Mouse (Mus musculus): ENCODE results near the gene Apobec3. TPM values are rescaled to one million over a fixed set of nuclear protein-coding genes. Genes with fewer than 3 reads are reported as not detected.

Gene Apobec3
- polyA plus RNA-seq, 1 experiment from 2014 or later: 11.0 TPM

DNA sequence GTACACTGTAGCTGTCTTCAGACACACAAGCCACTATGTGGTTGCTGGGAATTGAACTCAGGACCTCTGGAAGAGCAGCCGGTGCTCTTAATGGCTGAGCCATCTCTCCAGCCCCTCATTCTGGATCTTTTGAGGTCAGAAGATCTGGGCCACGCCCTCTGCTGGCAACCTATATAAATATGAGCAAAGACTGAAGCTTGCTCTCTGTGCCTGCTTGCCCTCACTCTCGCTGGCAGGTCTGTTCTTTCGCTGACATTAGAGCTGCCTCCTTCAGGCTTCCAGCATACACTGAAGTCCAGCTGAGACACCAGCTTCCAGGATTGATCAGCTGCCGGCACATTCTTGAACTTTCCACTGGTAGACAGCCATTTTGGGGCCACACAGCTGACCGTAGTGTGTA lies 56.2 kb downstream of the Apobec3 start:
- H3K4me1 ChIP-seq: peaks cover 42% of the 10 kb centered on the region
- no peak overlapping the region for H3K4me3 ChIP-seq
- H3K27me3 ChIP-seq (ENCODE audit: poor library complexity, severe bottlenecking): 0 out of 2 replicates have a peak, but pooled peaks cover 18% of the 10 kb centered on the region
- no peak for DNase-seq (ENCODE audit: extremely low spot score, low spot score)
- no peaks in the 10 kb centered on the region for H3K36me3 ChIP-seq (replicated peaks)
- H3K9me3 ChIP-seq: no peaks in the 10 kb centered on the region
- WGBS: 76% methylated on average over 6 of the region's 6 CpGs
- H3K27ac ChIP-seq: no peak overlapping the region

DNA sequence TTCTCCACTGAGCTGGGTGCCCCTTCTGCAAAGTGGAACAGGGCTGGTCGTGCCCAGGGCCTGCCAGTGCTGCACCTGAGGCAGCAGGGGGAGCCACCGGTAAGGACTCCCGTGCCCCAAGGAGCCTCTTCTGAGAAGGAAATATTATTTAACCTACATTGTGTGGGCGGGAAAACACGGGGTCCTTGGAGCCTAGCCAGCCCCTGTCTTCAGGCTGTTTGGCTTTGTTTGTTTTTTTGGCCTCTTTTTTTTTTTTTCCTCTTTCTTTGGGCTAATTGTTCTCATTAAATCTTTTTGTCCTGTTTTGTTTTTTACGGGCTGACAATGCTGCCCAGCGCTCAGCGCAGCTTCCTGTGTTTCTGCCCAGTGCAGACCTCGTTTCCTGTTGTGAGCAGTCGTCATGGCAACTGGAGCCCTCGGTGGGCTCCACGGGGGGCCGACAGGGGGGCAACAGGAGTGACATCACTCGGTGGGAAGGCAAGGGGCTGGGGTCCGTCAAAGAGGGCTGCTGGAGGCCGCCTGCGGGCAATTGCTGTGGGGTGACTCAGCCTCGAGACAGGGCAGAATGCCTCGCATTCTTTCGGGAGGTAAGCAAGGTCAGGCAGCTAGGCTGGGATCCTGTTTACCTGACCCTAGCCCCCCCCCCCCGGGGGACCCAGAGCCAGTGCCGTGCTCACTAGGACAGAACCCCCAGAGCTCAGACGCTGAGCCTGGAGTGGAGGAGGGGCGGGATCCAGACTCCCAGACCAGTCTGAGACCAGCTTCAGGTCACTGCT lies 59.0 kb downstream of the Apobec3 start:
- Histone ChIP-seq H3K36me3 (replicated peaks) (no peaks in the 10 kb centered on the region), H3K27me3 (ENCODE audit: poor library complexity, severe bottlenecking) (0 out of 2 replicates have a peak, but pooled peaks cover 18% of the 10 kb centered on the region), H3K9me3 (no peaks in the 10 kb centered on the region), H3K27ac (peak overlapping the region; percentile 82), H3K4me1 (peaks cover 51% of the 10 kb centered on the region), H3K4me3 (peak overlapping the region; percentile 46)
- 4% methylated on average over 24 of the region's 24 CpGs for WGBS
- DNase-seq (ENCODE audit: extremely low spot score, low spot score): peak; percentile 78

DNA sequence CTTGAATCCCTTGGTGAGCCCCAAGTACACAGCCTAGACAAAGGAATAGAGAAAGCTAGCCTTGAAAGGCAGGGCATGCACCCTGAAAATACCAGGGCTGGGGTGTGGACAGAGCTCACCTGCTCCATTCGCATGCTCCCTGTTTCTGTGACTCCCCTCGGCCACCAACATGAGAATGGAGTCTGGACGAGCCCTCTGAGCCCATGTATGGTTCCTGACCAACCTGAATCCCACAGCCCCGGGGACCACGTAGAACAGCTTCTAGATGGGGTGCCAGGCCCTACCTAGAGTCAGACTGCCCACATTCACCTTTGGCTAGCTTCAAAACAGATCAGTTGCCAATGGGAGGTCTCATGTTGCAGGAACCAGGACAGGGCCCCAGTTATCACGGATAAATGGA lies 59.8 kb downstream of the Apobec3 start:
- 0 out of 2 replicates have a peak, but pooled peaks cover 18% of the 10 kb centered on the region for H3K27me3 ChIP-seq (ENCODE audit: poor library complexity, severe bottlenecking)
- H3K4me3 ChIP-seq: no peak overlapping the region
- peak overlapping the region; percentile 82 for H3K27ac ChIP-seq
- DNase-seq (ENCODE audit: extremely low spot score, low spot score): no peak
- WGBS: 67% methylated on average over 6 of the region's 6 CpGs
- H3K36me3 ChIP-seq (replicated peaks): no peaks in the 10 kb centered on the region
- peaks cover 48% of the 10 kb centered on the region for H3K4me1 ChIP-seq
- H3K9me3 ChIP-seq: no peaks in the 10 kb centered on the region

DNA sequence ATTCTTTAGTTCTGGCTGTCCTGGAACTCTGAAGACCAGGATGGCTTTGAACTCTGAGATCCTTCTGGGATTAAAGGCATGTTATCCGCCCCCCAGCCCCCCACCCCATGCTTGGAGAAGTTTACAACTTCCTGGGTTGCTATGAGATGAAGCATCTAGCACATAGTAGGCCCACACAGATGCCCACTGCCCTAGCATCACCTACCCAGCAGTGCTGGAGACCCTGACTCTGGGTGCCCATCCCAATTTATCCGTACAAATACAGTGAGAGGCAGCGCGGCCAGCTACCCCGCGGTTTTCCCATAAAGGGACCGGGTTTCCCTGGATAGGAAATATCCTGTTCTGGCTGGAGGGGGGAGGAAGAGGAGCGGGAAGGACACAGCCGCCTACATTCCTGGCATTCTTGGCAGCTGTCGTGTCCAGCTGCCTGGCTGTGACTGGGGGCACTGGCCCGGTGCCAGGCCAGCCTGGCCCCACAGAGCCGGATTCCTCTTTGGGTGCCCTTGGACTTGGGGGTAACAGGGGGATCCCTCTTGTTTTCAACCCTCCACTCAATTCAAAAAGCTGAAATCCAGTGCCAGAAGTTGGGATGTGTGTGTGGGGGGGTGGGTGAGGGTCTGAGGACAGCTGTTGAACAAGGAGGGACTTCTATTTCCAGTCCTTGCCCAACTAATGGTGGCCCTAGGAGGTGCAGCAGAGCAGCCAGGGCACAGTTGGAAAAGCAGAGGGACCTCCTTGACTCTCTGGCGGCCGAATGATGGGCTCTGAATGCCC lies 60.5 kb downstream of the Apobec3 start:
- H3K27me3 ChIP-seq (ENCODE audit: poor library complexity, severe bottlenecking): 0 out of 2 replicates have a peak, but pooled peaks cover 18% of the 10 kb centered on the region
- no peak overlapping the region for H3K4me3 ChIP-seq
- WGBS: 56% methylated on average over 14 of the region's 14 CpGs
- no peaks in the 10 kb centered on the region for H3K36me3 ChIP-seq (replicated peaks)
- H3K27ac ChIP-seq: peak overlapping the region; percentile 82
- DNase-seq (ENCODE audit: extremely low spot score, low spot score): no peak
- no peaks in the 10 kb centered on the region for H3K9me3 ChIP-seq
- peaks cover 46% of the 10 kb centered on the region for H3K4me1 ChIP-seq

DNA sequence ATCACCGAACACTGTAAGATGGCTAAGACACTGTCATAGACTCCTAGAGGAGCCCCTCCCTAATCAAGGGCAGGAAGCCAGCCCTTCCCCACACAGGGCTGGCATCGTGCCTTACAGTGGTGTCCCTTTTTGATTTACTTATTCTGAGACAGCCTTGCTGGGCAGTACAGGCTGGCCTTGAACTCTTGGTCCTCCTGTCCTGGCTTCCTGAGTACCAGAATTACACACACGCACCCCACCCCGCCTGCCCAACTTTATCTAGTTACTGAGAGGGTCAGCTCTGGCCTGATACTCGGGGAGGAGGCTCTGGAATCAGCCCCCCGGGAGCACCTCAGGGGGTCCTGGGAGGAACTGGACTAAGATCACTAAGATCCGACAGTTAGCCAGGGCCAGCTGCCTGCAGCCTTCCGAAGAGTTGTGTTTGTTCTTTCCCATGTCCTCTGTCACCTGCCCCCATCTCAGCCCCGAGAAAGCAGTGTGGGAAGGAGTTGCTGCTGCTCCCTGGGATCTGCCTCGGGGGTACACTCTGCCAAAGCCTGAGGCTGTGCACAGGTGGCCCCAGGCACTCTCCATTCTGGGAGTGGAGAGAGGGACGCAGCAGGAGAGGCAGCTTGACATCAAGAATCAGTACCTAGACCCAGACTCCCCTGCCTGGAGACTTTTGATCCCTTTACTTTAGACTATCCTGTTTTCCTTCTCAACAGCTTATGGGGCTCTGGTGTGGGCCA lies 61.2 kb downstream of the Apobec3 start:
- no peaks in the 10 kb centered on the region for H3K9me3 ChIP-seq
- H3K4me3 ChIP-seq: no peak overlapping the region
- no peak for DNase-seq (ENCODE audit: extremely low spot score, low spot score)
- 0 out of 2 replicates have a peak, but pooled peaks cover 18% of the 10 kb centered on the region for H3K27me3 ChIP-seq (ENCODE audit: poor library complexity, severe bottlenecking)
- H3K4me1 ChIP-seq: peaks cover 46% of the 10 kb centered on the region
- H3K36me3 ChIP-seq (replicated peaks): no peaks in the 10 kb centered on the region
- peak overlapping the region; percentile 82 for H3K27ac ChIP-seq
- 62% methylated on average over 11 of the region's 11 CpGs for WGBS

DNA sequence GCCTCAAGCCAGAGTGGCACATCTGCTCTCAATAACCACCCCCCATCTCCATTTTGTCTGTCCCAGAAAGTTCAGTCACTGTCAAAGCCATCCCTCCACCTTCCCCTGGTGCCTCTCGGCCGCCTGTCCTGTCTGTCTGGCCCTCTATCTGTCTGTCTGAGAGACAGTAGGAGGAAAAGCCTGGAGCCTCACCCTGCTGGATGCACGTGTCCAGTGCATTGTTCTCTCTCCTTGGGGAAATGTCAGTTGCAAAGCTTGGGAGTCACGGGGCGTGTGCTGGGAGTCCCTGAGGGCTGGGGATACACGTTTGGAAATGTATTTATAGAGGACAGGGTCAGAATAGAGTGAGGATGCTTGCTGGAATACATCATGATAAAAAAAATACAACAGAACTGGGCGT lies 62.0 kb downstream of the Apobec3 start:
- Histone ChIP-seq H3K9me3 (no peaks in the 10 kb centered on the region), H3K4me1 (peaks cover 46% of the 10 kb centered on the region), H3K27me3 (ENCODE audit: poor library complexity, severe bottlenecking) (0 out of 2 replicates have a peak, but pooled peaks cover 18% of the 10 kb centered on the region), H3K4me3 (no peak overlapping the region), H3K27ac (0 out of 2 replicates have a peak overlapping the region, but pooled peaks have one; percentile 25), H3K36me3 (replicated peaks) (no peaks in the 10 kb centered on the region)
- no peak for DNase-seq (ENCODE audit: extremely low spot score, low spot score)
- WGBS: 68% methylated on average over 7 of the region's 7 CpGs

DNA sequence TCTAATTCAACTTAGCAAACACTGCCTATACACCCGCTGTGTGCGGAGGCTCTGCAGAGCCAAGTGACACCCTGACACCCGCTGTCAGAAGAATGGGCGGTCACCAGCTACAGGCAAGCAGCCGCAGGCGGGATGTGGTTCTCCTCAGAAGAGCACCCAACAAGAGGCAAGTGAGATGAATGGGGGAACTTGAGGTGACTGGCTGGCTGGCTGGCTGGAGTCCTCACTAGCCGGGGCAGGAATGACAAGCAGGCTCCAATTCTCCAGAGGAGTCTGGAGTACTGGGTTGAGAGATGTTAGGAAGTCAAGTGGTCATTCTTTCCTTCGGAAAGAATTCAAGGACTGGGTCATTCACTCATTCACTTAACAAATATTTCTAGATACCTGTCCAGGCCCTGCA lies 65.1 kb downstream of the Apobec3 start:
- H3K4me1 ChIP-seq: peaks cover 31% of the 10 kb centered on the region
- WGBS: 91% methylated on average over 8 of the region's 8 CpGs

DNA sequence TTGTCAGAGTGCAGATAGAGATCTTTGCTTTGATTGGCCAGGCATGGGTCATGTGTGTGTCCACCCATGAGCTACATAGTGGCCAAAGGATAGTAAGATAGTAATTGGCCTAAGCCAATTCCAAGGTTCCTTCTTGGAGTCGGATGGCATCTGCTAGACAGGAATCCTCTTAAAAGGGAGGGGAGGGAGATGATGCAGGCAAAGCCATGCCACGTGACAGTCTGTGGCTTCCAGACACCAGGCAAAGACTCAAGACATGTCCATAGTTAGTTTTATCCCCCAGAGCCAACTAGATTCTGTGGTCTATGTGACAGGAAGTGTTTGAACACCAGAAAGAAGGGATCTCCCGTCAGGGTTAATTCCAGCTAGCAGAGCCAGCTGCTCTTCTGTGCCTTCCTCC lies 67.0 kb downstream of the Apobec3 start:
- peaks cover 25% of the 10 kb centered on the region for H3K4me1 ChIP-seq
- no peak for DNase-seq (ENCODE audit: extremely low spot score, low spot score)
- no peaks in the 10 kb centered on the region for H3K36me3 ChIP-seq (replicated peaks)
- H3K4me3 ChIP-seq: no peak overlapping the region
- 67% methylated on average over 3 of the region's 3 CpGs for WGBS
- H3K9me3 ChIP-seq: no peaks in the 10 kb centered on the region
- no peaks in the 10 kb centered on the region for H3K27me3 ChIP-seq (ENCODE audit: poor library complexity, severe bottlenecking)
- H3K27ac ChIP-seq: no peak overlapping the region

More for the DNA sequence above, 65.1 kb downstream of the Apobec3 start:
- H3K9me3 ChIP-seq: no peaks in the 10 kb centered on the region
- H3K27me3 ChIP-seq (ENCODE audit: poor library complexity, severe bottlenecking): 0 out of 2 replicates have a peak, but pooled peaks cover 8% of the 10 kb centered on the region
- H3K36me3 ChIP-seq (replicated peaks): no peaks in the 10 kb centered on the region
- H3K27ac ChIP-seq: no peak overlapping the region
- no peak for DNase-seq (ENCODE audit: extremely low spot score, low spot score)
- H3K4me3 ChIP-seq: no peak overlapping the region

DNA sequence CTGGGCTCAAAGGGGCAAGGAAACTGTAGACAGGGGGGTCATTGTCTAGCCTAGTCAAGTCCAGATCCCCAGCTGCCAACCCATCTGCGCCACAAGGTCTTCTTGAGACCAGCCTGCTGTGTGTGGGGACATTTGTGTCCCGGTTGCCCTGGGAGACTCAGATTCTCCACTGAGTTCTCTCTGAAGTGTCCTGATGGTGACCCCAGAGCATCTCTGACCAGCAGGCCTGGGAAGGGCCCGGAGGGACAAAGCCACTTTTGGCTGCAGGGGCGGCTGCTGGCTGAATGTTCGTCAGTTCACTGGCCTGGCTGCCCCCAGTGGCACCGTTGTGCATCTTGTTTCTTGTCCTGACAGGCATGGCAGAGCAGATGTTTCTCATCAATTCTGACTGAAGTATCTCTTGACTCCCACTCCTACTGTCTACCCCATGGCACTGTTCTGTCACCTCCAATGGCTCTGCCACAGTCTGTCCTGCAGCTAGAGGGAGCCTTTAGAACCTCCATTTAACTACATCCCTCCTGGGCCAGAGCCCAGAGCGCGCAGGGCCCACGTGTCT lies 70.0 kb downstream of the Apobec3 start:
- Histone ChIP-seq H3K27ac (no peak overlapping the region), H3K27me3 (ENCODE audit: poor library complexity, severe bottlenecking) (no peaks in the 10 kb centered on the region), H3K9me3 (no peaks in the 10 kb centered on the region), H3K36me3 (replicated peaks) (no peaks in the 10 kb centered on the region), H3K4me1 (peaks cover 24% of the 10 kb centered on the region), H3K4me3 (no peak overlapping the region)
- DNase-seq (ENCODE audit: extremely low spot score, low spot score): no peak
- 65% methylated on average over 9 of the region's 9 CpGs for WGBS

DNA sequence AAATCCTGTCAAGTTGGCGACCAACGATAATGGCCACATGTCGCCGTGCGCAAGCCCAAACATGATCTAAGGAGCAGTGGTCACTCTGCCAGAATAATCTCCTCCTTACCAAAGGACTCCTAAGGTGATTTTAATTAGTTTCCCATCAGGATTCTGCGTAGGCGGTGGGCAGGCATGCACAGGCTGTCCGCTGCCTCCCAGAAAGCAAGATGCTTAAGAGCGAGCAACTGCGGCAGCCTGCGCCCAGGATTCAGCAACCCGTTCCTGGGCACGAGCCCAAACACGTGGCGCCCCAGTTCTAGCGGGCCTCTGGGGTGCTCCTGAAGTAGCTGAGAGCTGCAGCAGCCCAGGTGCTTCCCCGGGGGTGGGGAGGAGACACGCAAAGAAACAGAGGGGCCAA lies 71.2 kb downstream of the Apobec3 start:
- 0 out of 2 replicates have a peak overlapping the region, but pooled peaks have one; percentile 31 for H3K27ac ChIP-seq
- WGBS: 77% methylated on average over 18 of the region's 18 CpGs
- no peak overlapping the region for H3K4me3 ChIP-seq
- no peaks in the 10 kb centered on the region for H3K9me3 ChIP-seq
- DNase-seq (ENCODE audit: extremely low spot score, low spot score): no peak
- no peaks in the 10 kb centered on the region for H3K27me3 ChIP-seq (ENCODE audit: poor library complexity, severe bottlenecking)
- no peaks in the 10 kb centered on the region for H3K36me3 ChIP-seq (replicated peaks)
- H3K4me1 ChIP-seq: peaks cover 24% of the 10 kb centered on the region

DNA sequence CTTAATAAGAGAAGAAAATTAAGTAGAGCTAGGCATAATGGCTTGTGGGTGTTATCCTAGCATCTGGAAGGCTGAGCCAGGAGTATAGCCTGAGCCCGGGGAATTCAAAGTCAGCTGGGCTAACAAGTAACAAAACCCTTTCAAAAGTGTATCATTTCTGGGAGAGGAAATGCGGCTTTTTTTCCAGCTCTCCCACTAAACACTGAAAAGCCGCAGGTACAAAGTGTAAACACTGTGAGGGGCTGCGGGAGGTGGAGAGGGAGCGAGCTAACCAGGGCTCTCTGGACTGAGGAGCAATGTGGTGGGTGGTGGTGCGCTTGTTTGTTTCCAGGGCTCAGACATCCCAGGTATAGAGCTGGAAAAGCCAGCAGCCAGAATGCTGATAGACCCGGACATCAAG lies 72.9 kb downstream of the Apobec3 start:
- Histone ChIP-seq H3K27ac (no peak overlapping the region), H3K9me3 (no peaks in the 10 kb centered on the region), H3K36me3 (replicated peaks) (no peaks in the 10 kb centered on the region), H3K4me1 (peaks cover 24% of the 10 kb centered on the region), H3K27me3 (ENCODE audit: poor library complexity, severe bottlenecking) (no peaks in the 10 kb centered on the region), H3K4me3 (no peak overlapping the region)
- WGBS: 90% methylated on average over 7 of the region's 7 CpGs
- DNase-seq (ENCODE audit: extremely low spot score, low spot score): no peak

All from forebrain, embryonic 10.5 days (tissue).